Mouse (Mus musculus): ENCODE measurements around the gene Atp5h. TPM values are rescaled to one million over a fixed set of nuclear protein-coding genes. Genes with fewer than 3 reads are reported as not detected.

The Atp5h gene
- total RNA-seq (2023) = 249 TPM

DNA sequence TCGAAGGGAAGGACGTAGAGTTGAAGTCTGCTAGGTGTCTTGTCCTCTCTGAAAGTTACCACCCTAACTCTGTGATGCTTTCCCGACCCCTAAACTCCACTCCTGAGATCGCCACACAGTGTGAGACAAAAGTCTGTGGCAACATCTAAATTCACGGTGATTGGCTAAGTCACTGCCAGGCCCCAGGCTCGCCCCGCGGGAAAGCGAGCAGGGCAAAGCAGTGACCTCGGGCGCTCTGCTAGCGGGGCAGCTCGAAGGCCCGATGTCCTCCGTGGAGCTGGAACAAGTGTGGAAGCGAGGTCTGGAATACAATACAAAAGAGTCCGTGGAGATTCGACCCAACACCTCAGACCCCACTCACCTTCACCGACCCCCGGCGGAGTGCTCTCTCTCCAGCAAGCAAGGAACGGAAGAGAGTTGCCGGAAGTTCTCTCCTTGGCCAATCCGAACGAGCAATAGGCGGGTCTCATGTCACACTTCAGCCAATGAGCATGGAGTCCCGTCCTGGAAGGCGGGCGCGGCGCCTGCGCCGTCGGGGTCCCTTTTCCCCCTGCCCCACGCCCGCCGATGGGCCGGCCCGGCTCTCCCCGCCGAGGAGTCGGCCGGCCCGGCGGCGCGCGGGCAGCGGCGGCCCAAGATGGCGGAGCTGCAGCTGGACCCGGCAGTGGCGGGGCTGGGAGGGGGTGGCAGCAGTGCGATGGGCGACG lies at the start of gene Atp5h, which contains the start of gene Kctd2:
Gene Atp5h (minus strand): TSS at position 432 of the 707 bp plus-strand sequence.
Gene Kctd2 (plus strand): TSS at position 598 of the 707 bp plus-strand sequence.

DNA sequence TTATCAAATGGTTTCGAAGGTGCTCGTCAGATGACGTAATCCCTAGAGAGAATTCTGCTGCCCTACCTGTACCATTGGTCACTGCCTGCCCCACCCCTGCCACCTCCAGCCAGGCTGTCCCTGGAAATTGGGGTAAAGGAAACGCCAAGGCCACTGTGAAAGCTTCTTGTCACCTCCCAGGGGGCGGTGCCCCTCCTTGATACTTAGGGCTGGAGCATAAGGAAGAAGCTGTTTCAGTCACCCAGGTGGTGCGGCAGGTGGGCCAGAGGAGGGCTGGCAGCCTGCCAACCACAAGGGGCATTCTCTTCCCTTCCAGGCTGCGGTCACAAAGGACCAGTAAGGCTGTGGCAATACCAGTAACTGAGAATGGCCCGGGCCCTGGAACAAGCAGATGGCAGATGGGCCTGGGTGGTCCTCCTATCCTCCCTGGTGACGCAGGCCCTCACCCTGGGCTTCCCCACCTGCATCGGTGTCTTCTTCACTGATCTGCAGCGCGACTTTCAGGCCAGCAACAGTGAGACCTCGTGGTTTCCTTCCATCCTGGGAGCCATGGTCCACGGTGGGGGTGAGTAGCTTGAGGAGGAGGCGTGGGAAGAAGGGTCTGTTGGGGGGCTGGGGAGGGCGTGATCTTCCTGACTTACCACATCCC lies 42.6 kb upstream of the Atp5h start, which contains the start of gene Slc16a5:
Gene Slc16a5 (plus strand): TSS at position 232 of the 649 bp plus-strand sequence.

DNA sequence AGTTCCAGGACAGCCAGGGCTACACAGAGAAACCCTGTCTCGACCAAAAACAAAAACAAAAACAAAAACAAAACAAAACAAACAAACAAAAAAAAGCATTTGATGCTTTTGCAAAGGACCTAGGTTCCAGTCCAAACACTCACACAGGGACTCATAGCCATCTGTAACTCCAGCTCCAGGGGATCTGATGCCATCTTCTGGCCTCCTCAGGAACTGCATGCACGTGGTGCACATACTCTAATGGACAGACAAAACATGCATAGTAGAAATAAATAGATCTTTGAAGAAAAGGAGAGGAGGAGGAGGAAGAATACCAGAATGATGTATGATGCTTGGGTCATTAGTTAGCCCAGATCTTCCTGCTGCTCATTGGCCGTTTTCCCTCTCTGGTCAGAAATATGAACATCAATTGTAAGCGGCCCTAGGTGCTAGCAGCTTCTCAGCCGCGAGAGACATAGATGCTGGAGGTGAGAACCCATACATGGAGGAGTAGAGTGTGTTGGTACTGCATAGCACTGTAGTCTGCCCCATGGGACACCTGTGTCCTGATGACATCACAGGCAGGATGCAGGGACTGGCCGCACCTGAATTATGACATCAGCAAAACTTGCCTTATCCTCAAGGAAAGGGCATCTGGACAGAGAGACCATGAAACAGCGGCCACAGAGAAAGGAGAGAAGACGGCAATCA lies 20.3 kb upstream of the Atp5h start, which contains the start of gene Trim80:
Gene Trim80 (plus strand): TSS at position 640 of the 690 bp plus-strand sequence.

DNA sequence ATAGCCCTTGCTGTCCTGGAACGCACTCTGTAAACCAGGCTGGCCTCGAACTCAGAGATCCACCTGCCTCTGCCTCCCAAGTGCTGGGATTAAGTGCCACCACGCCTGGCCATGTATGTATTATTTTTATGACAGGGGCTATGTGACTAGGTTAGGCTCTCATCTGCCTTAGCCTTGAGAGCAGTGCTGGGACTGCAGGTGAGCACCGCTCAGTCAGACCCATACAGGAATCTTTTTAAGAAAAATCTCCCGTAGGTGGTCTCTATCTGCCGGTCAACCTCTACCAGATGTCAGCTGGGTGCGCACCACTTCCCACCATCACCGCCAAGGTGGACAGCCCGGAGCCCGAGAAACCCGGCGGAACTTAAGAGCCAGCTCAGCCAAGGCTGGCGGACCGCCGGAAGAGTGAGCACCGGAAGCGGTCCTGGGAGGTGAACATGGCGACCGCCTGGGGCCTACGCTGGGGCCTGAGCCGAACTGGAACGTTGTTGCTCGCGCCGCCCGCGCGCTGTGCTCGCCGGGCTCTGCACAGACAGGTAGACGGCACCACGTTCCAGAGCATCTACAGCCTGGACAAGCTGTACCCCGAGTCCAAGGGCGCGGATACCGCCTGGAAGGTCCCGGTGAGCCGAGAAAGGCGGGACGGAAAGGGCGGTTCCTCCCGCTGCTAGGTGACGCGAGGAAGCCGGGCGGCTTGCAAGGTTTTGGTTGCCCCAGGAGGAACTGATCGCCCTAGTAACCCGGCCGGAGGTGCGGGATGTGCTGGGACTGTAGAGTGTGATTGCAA lies 16.2 kb downstream of the Atp5h start, which contains the start of gene Mrpl58:
Gene Mrpl58 (plus strand): TSS at position 415 of the 787 bp plus-strand sequence.

DNA sequence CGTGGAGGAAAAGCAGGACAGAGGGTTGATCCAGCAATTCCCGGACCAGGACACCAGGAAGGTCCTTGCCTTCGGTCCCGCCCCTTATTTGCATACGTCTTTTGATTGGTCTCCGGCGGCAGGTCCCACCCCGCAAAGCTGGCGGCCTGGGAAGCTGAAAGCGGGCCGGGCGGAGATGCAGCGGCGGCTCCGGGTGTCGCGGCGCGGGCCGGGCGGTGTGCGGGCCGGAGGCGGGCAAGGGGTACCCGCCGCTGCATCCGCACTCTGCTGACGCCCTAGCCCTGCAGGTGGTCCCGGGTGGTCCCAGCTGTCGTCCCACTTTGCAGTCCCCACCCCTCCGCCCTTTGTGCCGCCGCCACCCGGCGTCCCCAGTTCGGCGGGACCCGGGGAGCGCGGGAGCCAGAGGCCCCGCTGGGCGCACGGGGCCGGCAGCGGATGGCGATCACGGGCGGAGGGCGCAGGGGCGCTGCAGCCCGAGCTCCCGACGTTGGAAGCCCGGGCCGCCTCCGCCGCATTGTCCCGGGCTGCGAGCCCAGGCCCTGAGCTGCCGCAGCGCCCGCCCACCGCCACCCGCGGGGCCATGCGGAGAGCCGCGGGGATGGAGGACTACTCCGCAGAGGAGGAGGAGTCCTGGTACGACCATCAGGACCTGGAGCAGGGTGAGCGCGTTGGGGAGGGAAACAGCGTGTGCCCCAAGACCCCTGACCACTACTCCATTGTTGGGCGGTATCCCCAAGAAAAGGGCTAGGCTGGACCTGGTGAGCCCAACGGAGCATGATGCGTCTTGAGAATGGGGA lies 37.8 kb downstream of the Atp5h start, which contains the start of gene Cdr2l:
Gene Cdr2l (plus strand): TSS at position 174 of the 797 bp plus-strand sequence.

DNA sequence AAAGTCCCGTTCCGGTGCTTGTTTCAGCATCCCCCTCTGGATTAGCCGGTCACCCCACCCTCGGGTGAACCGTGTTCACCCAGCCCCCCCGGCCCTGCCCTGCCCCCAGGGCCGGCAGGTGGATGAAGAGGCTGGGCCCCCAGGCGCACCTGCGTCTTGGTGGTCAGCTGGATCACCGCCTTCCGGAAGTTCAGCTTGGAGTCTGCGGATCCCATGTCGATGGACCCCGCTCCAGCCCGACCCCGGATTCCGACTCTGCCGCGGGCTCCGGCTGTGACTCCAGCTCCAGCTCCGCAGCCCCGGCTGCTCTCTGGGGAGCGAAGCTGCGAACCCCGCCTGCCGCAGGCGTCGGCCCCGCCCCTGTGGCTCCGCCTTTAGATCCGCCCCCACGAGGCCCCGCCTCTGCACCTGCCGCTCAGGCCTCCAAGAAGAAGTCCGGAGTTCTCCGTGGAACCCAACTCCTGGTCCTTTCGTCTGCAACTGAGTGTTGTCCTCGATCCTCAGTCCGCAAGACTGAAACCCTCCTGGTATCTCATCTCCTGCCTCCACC lies 52.3 kb downstream of the Atp5h start, which contains the start of gene Hid1:
Gene Hid1 (minus strand): TSS at position 362 of the 550 bp plus-strand sequence.

Other genes starting within 250 kb of the Atp5h start
- gene Tmem104, start 232.5 kb downstream of the Atp5h start, total RNA-seq (2023) = 14.4 TPM
- gene Nat9, start 232.1 kb downstream of the Atp5h start, total RNA-seq (2023) = 6.6 TPM
- not detected for gene Grin2c, start 152.7 kb downstream of the Atp5h start, total RNA-seq (2023)
- 19.3 TPM for gene Fdxr, start 142.9 kb downstream of the Atp5h start, total RNA-seq (2023)
- 0.67 TPM for gene Fads6, start 122.3 kb downstream of the Atp5h start, total RNA-seq (2023)
- gene Otop2, start 112.8 kb downstream of the Atp5h start, total RNA-seq (2023) = not detected
- not detected for gene Ush1g, start 97.9 kb downstream of the Atp5h start, total RNA-seq (2023)
- gene Otop3, start 85.2 kb downstream of the Atp5h start, total RNA-seq (2023) = not detected
- 54.9 TPM for gene Hid1, start 52.2 kb downstream of the Atp5h start, total RNA-seq (2023)
- gene Cdr2l, start 38.0 kb downstream of the Atp5h start, total RNA-seq (2023) = 3.3 TPM
- gene Mrpl58, start 16.2 kb downstream of the Atp5h start, total RNA-seq (2023) = 129 TPM
- 47.0 TPM for gene Kctd2, start 166 bp upstream of the Atp5h start, total RNA-seq (2023)
- not detected for gene Trim80, start 20.6 kb upstream of the Atp5h start, total RNA-seq (2023)
- gene Slc16a5, start 42.5 kb upstream of the Atp5h start, total RNA-seq (2023) = 23.5 TPM
- gene Armc7, start 55.7 kb upstream of the Atp5h start, total RNA-seq (2023) = 44.8 TPM
- 116 TPM for gene Nt5c, start 71.9 kb upstream of the Atp5h start, total RNA-seq (2023)
- 225 TPM for gene Jpt1, start 94.4 kb upstream of the Atp5h start, total RNA-seq (2023)
- 234 TPM for gene Sumo2, start 116.3 kb upstream of the Atp5h start, total RNA-seq (2023)
- 67.9 TPM for gene Nup85, start 144.5 kb upstream of the Atp5h start, total RNA-seq (2023)
- gene Mrps7, start 184.0 kb upstream of the Atp5h start, total RNA-seq (2023) = 33.5 TPM
- 135 TPM for gene Gga3, start 184.1 kb upstream of the Atp5h start, total RNA-seq (2023)
- 65.7 TPM for gene Mif4gd, start 193.0 kb upstream of the Atp5h start, total RNA-seq (2023)
- gene Slc25a19, start 208.3 kb upstream of the Atp5h start, total RNA-seq (2023) = 48.1 TPM